Mouse (Mus musculus): ENCODE results near the gene Zfp454. TPM values are rescaled to one million over a fixed set of nuclear protein-coding genes. Genes with fewer than 3 reads are reported as not detected.

Zfp454 gene
- polyA plus RNA-seq (2014; fragmentation: Nextera tagmentation; extraction: Ambion mirVana) = 5.4 and 8.3 TPM in 2 replicates

- ATAC-seq (replicated peaks; ENCODE audit: low FRiP score, low TSS enrichment, low read depth) (peak; percentile 93), DNase-seq (ENCODE audit: low spot score) (peak; percentile 87)
- peak within 1 kb of the TSS; percentile 52 for H3K4me3 ChIP-seq (ENCODE audit: low read depth, low read length)
- H3K27ac ChIP-seq (ENCODE audit: low read depth) = peak within 1 kb of the TSS; percentile 64
- WGBS = 5% methylated on average over 26 of the region's 26 CpGs
- H3K36me3 ChIP-seq (ENCODE audit: control insufficient read depth, insufficient read depth, low read length) = peaks cover 13% of the 10 kb centered on the region; the same call in 1 of the 2 replicates
- peak within 1 kb of the TSS; percentile 63 for H3K9ac ChIP-seq (ENCODE audit: low read length)
- peaks cover 4% of the 10 kb centered on the region; the same call in 1 of the 2 replicates for H3K4me1 ChIP-seq (replicated peaks; ENCODE audit: control insufficient read depth, insufficient read depth, low read length)
- H3K27me3 ChIP-seq (replicated peaks; ENCODE audit: control insufficient read depth, insufficient read depth, low read length) = no peaks in the 10 kb centered on the region
- H3K9me3 ChIP-seq (ENCODE audit: control insufficient read depth, low read length) = no peaks in the 10 kb centered on the region
- peak within 1 kb of the TSS; percentile 72 for H3K4me2 ChIP-seq (ENCODE audit: low read length)
Measured at GRCm38 (mm10) chr11:50887390-50888128, at the start of gene Zfp454. Zfp454 (minus strand) TSS chr11:50887651.

GRCm38 (mm10) chr11:50932040-50932439 lies 44.6 kb upstream of the Zfp454 start:
- ATAC-seq (replicated peaks; ENCODE audit: low FRiP score, low TSS enrichment, low read depth) = no peak
- no peaks in the 10 kb centered on the region for H3K27me3 ChIP-seq (replicated peaks; ENCODE audit: control insufficient read depth, insufficient read depth, low read length)
- H3K36me3 ChIP-seq (ENCODE audit: control insufficient read depth, insufficient read depth, low read length) = no peaks in the 10 kb centered on the region
- peak overlapping the region; percentile 48; the same call in 1 of the 2 replicates for H3K4me3 ChIP-seq (ENCODE audit: low read depth, low read length)
- WGBS = 78% methylated on average over 1 of the region's 1 CpGs
- no peaks in the 10 kb centered on the region for H3K9me3 ChIP-seq (ENCODE audit: control insufficient read depth, low read length)
- DNase-seq (ENCODE audit: low spot score) = no peak
- peak overlapping the region; percentile 98 for H3K4me2 ChIP-seq (ENCODE audit: low read length)
- no peak overlapping the region for H3K27ac ChIP-seq (ENCODE audit: low read depth)
- no peak overlapping the region for H3K9ac ChIP-seq (ENCODE audit: low read length)
- H3K4me1 ChIP-seq (replicated peaks; ENCODE audit: control insufficient read depth, insufficient read depth, low read length) = 0 out of 2 replicates have a peak, but pooled peaks cover 5% of the 10 kb centered on the region

- Histone ChIP-seq H3K27me3 (replicated peaks; ENCODE audit: control insufficient read depth, insufficient read depth, low read length) (no peaks in the 10 kb centered on the region), H3K4me3 (ENCODE audit: low read depth, low read length) (peak within 1 kb of the TSS; percentile 48), H3K9me3 (ENCODE audit: control insufficient read depth, low read length) (no peaks in the 10 kb centered on the region), H3K4me1 (replicated peaks; ENCODE audit: control insufficient read depth, insufficient read depth, low read length) (0 out of 2 replicates have a peak, but pooled peaks cover 5% of the 10 kb centered on the region), H3K36me3 (ENCODE audit: control insufficient read depth, insufficient read depth, low read length) (no peaks in the 10 kb centered on the region), H3K4me2 (ENCODE audit: low read length) (peak within 1 kb of the TSS; percentile 98), H3K9ac (ENCODE audit: low read length) (peak within 1 kb of the TSS; percentile 41), H3K27ac (ENCODE audit: low read depth) (no peak within 1 kb of the TSS)
- under 1% methylated on average over 18 of the region's 18 CpGs for WGBS
- peak; percentile 90 for DNase-seq (ENCODE audit: low spot score)
- ATAC-seq (replicated peaks; ENCODE audit: low FRiP score, low TSS enrichment, low read depth) = peak; percentile 92
Measured at GRCm38 (mm10) chr11:50931451-50931866, 44.0 kb upstream of the Zfp454 start, which contains the start of gene Zfp354b. Zfp354b (minus strand) TSS chr11:50931633.

- H3K27me3 ChIP-seq (replicated peaks; ENCODE audit: control insufficient read depth, insufficient read depth, low read length) = no peaks in the 10 kb centered on the region
- ATAC-seq (replicated peaks; ENCODE audit: low FRiP score, low TSS enrichment, low read depth) (peak; percentile 73), DNase-seq (ENCODE audit: low spot score) (no peak)
- peak overlapping the region; percentile 41 for H3K9ac ChIP-seq (ENCODE audit: low read length)
- H3K4me3 ChIP-seq (ENCODE audit: low read depth, low read length) = peak overlapping the region; percentile 48
- H3K4me1 ChIP-seq (replicated peaks; ENCODE audit: control insufficient read depth, insufficient read depth, low read length) = 0 out of 2 replicates have a peak, but pooled peaks cover 5% of the 10 kb centered on the region
- no peaks in the 10 kb centered on the region for H3K36me3 ChIP-seq (ENCODE audit: control insufficient read depth, insufficient read depth, low read length)
- no peaks in the 10 kb centered on the region for H3K9me3 ChIP-seq (ENCODE audit: control insufficient read depth, low read length)
- peak overlapping the region; percentile 98 for H3K4me2 ChIP-seq (ENCODE audit: low read length)
- WGBS = 2% methylated on average over 16 of the region's 16 CpGs
- no peak overlapping the region for H3K27ac ChIP-seq (ENCODE audit: low read depth)
Measured at GRCm38 (mm10) chr11:50931021-50931420, 43.6 kb upstream of the Zfp454 start.

- Histone ChIP-seq H3K9ac (ENCODE audit: low read length) (peak overlapping the region; percentile 41), H3K4me2 (ENCODE audit: low read length) (peak overlapping the region; percentile 98), H3K36me3 (ENCODE audit: control insufficient read depth, insufficient read depth, low read length) (no peaks in the 10 kb centered on the region), H3K4me3 (ENCODE audit: low read depth, low read length) (peak overlapping the region; percentile 48), H3K9me3 (ENCODE audit: control insufficient read depth, low read length) (no peaks in the 10 kb centered on the region), H3K27ac (ENCODE audit: low read depth) (no peak overlapping the region), H3K27me3 (replicated peaks; ENCODE audit: control insufficient read depth, insufficient read depth, low read length) (no peaks in the 10 kb centered on the region), H3K4me1 (replicated peaks; ENCODE audit: control insufficient read depth, insufficient read depth, low read length) (0 out of 2 replicates have a peak, but pooled peaks cover 5% of the 10 kb centered on the region)
- DNase-seq (ENCODE audit: low spot score) = peak; percentile 59
- no peak for ATAC-seq (replicated peaks; ENCODE audit: low FRiP score, low TSS enrichment, low read depth)
- WGBS = 22% methylated on average over 14 of the region's 14 CpGs
Measured at GRCm38 (mm10) chr11:50930469-50931014, 43.1 kb upstream of the Zfp454 start.

DNA sequence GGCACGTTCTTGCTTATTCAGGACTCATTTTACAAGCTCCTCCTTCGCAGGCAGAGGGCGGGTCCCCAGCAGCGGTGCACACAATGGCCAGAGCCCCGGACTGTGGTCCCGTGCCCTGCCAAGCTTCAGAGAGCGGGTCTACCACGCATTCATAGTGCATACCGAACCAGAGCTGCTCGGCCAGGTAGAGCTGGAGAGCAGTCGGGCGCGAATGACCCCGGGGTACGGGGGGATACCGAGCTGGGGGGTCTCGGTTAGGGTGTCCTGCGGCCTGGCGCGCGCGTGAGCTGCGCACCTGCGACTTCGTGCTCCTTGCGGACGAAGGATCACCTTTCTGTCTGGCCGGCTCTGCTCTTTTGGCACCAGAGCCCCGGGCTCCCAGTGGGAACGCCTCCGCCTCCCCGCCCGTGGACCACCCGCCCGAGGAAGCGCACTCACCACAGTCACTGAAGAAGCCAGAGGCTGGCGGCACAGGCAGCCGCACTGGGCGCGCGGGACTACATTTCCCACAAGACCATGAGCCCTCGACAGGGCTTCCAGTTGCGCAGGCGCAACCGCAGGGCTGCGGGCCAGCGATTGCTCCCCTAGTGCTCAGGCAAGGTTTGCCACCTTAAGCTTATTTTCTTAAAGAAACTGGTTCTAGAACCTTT lies 28.3 kb upstream of the Zfp454 start, which contains the start of gene Zfp2:
Gene Zfp2 (minus strand): TSS at position 495 of the 650 bp plus-strand sequence.
- Histone ChIP-seq H3K4me3 (ENCODE audit: low read depth, low read length) (peak within 1 kb of the TSS; percentile 78), H3K36me3 (ENCODE audit: control insufficient read depth, insufficient read depth, low read length) (peaks cover 17% of the 10 kb centered on the region), H3K27me3 (replicated peaks; ENCODE audit: control insufficient read depth, insufficient read depth, low read length) (no peaks in the 10 kb centered on the region), H3K27ac (ENCODE audit: low read depth) (peak within 1 kb of the TSS; percentile 75), H3K4me2 (ENCODE audit: low read length) (peak within 1 kb of the TSS; percentile 50), H3K9ac (ENCODE audit: low read length) (peak within 1 kb of the TSS; percentile 82), H3K4me1 (replicated peaks; ENCODE audit: control insufficient read depth, insufficient read depth, low read length) (no peaks in the 10 kb centered on the region), H3K9me3 (ENCODE audit: control insufficient read depth, low read length) (0 out of 2 replicates have a peak, but pooled peaks cover 5% of the 10 kb centered on the region)
- ATAC-seq (replicated peaks; ENCODE audit: low FRiP score, low TSS enrichment, low read depth) = peak; percentile 96
- peak; percentile 96 for DNase-seq (ENCODE audit: low spot score)
- under 1% methylated on average over 47 of the region's 47 CpGs for whole genome bisulfite sequencing

DNA sequence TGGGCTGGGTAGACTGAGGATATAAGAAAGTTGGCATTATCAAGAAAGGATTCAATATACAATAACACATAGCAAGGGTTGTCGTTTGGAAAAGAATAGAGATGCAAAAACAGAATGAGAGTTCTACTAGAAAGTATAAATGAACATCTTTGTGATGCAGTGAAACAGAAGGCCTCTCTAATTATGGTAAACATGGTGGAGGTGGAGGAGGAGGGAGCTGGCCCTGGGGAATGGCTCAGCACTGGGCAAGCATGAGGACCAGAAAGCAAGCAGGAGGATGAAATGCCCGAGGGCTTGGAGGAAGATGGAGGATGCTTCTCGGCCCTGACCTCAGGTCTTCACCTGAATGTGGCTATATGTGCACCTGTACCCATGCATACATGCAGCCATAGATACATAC lies 27.0 kb upstream of the Zfp454 start:
- H3K4me1 ChIP-seq (replicated peaks; ENCODE audit: control insufficient read depth, insufficient read depth, low read length) = no peaks in the 10 kb centered on the region
- no peak for ATAC-seq (replicated peaks; ENCODE audit: low FRiP score, low TSS enrichment, low read depth)
- peaks cover 31% of the 10 kb centered on the region for H3K36me3 ChIP-seq (ENCODE audit: control insufficient read depth, insufficient read depth, low read length)
- H3K27me3 ChIP-seq (replicated peaks; ENCODE audit: control insufficient read depth, insufficient read depth, low read length) = no peaks in the 10 kb centered on the region
- no peak overlapping the region for H3K27ac ChIP-seq (ENCODE audit: low read depth)
- H3K9ac ChIP-seq (ENCODE audit: low read length) = no peak overlapping the region
- no peak overlapping the region for H3K4me2 ChIP-seq (ENCODE audit: low read length)
- no peak for DNase-seq (ENCODE audit: low spot score)
- H3K9me3 ChIP-seq (ENCODE audit: control insufficient read depth, low read length) = 0 out of 2 replicates have a peak, but pooled peaks cover 5% of the 10 kb centered on the region
- H3K4me3 ChIP-seq (ENCODE audit: low read depth, low read length) = no peak overlapping the region
- 96% methylated on average over 3 of the region's 3 CpGs for WGBS

DNA sequence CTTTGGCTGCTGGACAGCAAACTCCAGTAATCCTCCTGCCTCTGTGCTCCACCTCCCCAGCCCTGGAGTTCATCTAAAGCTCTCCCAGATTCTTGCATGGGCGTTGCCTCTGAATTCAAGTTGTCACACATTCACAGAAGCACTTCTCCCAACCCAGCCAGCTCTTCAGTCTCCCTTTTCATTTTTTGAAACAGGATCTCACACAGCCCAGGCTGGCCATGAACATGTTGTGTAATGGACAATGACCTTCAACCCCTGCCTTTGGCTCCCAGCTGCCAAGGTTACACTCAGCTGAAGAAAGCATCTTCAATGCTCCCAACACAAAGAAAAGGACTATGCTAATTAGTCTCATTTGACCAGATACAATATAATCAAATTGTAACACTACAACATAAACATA lies 25.9 kb upstream of the Zfp454 start:
- Histone ChIP-seq H3K4me3 (ENCODE audit: low read depth, low read length) (no peak overlapping the region), H3K27me3 (replicated peaks; ENCODE audit: control insufficient read depth, insufficient read depth, low read length) (no peaks in the 10 kb centered on the region), H3K4me1 (replicated peaks; ENCODE audit: control insufficient read depth, insufficient read depth, low read length) (no peaks in the 10 kb centered on the region), H3K4me2 (ENCODE audit: low read length) (no peak overlapping the region), H3K9ac (ENCODE audit: low read length) (no peak overlapping the region), H3K9me3 (ENCODE audit: control insufficient read depth, low read length) (0 out of 2 replicates have a peak, but pooled peaks cover 5% of the 10 kb centered on the region), H3K36me3 (ENCODE audit: control insufficient read depth, insufficient read depth, low read length) (peaks cover 39% of the 10 kb centered on the region), H3K27ac (ENCODE audit: low read depth) (no peak overlapping the region)
- 96% methylated on average over 1 of the region's 1 CpGs for WGBS
- no peak for DNase-seq (ENCODE audit: low spot score)
- ATAC-seq (replicated peaks; ENCODE audit: low FRiP score, low TSS enrichment, low read depth) = no peak

Measured in intestine, embryonic 14.5 days (tissue).